Mouse (Mus musculus): ENCODE measurements at regions not wholly inside any gene's neighbourhood (a gene's known extent, or its start where the extent isn't known, plus 50 kb on each side); places are given as distances from the start of the nearest gene placed in this dataset.

DNA sequence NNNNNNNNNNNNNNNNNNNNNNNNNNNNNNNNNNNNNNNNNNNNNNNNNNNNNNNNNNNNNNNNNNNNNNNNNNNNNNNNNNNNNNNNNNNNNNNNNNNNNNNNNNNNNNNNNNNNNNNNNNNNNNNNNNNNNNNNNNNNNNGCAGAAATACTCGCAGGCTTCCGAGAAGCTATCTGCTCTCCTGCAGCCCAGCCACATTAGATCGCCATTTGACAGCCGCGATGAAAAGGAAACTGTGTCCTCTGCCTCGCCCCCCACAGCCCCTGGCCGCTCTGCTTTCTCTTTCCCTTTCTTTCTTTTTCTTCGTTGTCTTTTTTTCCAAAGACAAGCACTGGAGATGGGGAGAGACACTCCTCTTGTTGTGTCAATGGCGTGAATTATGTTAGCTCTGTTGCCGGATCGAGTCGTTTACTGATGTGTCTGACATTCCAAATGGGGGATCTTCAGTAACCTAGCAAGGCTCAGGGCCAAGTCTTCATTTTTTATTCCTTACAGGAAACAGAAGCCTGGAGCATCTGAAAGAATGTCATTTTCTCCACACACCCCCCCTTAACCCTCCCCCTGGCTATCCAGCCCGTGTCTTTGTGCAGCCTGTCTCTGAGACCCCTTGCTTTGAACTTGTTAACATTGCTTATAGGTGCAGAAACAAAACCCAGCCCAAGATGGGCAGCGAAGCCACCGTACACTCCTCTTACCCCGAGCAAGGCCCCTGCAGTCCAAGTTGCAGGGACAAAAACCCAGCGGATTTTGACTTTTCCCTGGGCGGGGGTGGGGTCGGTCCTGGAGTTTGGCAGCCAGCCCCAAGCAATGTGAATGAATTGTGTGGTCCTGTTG, 169.8 kb downstream of the Foxa2 start:
- in situ Hi-C loops (cut with MboI; ENCODE audit: low sequenced_read_pairs in 2 of 2, unreplicated experiment in 2 of 2): no loop called here
- no peak for DNase-seq (ENCODE audit: low read depth, low spot score)
- H3K27ac ChIP-seq (ENCODE audit: insufficient read depth, low read depth, low read length, poor library complexity, severe bottlenecking): no peak overlapping the region
- H3K4me1 ChIP-seq (ENCODE audit: control insufficient read depth in 2 of 2, insufficient read depth in 2 of 2, low read length in 2 of 2, poor library complexity in 1 of 2): no peaks in the 10 kb centered on the region
- H3K4me3 ChIP-seq (ENCODE audit: insufficient read depth in 1 of 2, low read depth in 1 of 2, low read length in 2 of 2, poor library complexity in 1 of 2, severe bottlenecking in 1 of 2): no peak overlapping the region
- no peak for TF ChIP-seq CHD2 (IDR thresholded peaks at IDR 0.05; ENCODE audit: low read depth, low read length)
- TF ChIP-seq HCFC1 (IDR thresholded peaks at IDR 0.05; ENCODE audit: borderline replicate concordance, insufficient read depth, low read length): no peak
- TF ChIP-seq ZC3H11A (IDR thresholded peaks at IDR 0.05; ENCODE audit: borderline replicate concordance, low read depth, low read length): no peak
- no peak for TF ChIP-seq MAFK (IDR thresholded peaks at IDR 0.05; ENCODE audit: insufficient read depth, low read depth, low read length)
- no peak for TF ChIP-seq ZNF384 (IDR thresholded peaks at IDR 0.05; ENCODE audit: low read depth, low read length)
- no peak overlapping the region for H3K9ac ChIP-seq (ENCODE audit: insufficient read depth, low read depth, low read length, poor library complexity, severe bottlenecking)
- no peaks in the 10 kb centered on the region for H3K36me3 ChIP-seq (ENCODE audit: control insufficient read depth, insufficient read depth, low read length, poor library complexity, severe bottlenecking)
- no peaks in the 10 kb centered on the region for H3K9me3 ChIP-seq (ENCODE audit: control insufficient read depth, insufficient read depth, low read depth, low read length)

DNA sequence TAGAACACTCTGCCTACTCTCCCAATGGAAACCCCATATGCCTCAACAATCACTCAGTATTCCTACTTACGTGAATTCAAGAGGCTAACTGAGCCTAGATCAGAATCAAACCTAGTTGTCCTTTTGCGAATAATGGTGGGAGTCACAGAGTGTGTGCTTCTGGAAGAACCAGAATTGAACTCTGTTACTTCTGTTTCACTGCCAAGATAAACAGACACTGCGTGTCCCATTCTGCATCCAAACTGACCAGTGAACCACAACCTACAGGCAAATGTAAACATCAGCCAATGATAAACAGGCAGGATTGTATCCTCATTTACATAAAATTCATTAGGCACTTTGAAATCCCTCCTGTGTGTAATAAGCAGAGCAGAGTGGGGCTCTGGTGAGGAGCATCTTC, 173.8 kb downstream of the Foxa2 start:
- Histone ChIP-seq H3K4me3 (ENCODE audit: insufficient read depth in 1 of 2, low read depth in 1 of 2, low read length in 2 of 2, poor library complexity in 1 of 2, severe bottlenecking in 1 of 2) (no peak overlapping the region), H3K4me1 (ENCODE audit: control insufficient read depth in 2 of 2, insufficient read depth in 2 of 2, low read length in 2 of 2, poor library complexity in 1 of 2) (no peaks in the 10 kb centered on the region), H3K9ac (ENCODE audit: insufficient read depth, low read depth, low read length, poor library complexity, severe bottlenecking) (no peak overlapping the region), H3K27ac (ENCODE audit: insufficient read depth, low read depth, low read length, poor library complexity, severe bottlenecking) (no peak overlapping the region), H3K9me3 (ENCODE audit: control insufficient read depth, insufficient read depth, low read depth, low read length) (no peaks in the 10 kb centered on the region), H3K36me3 (ENCODE audit: control insufficient read depth, insufficient read depth, low read length, poor library complexity, severe bottlenecking) (no peaks in the 10 kb centered on the region)
- in situ Hi-C loops (cut with MboI; ENCODE audit: low sequenced_read_pairs in 2 of 2, unreplicated experiment in 2 of 2): no loop called here
- no peak for TF ChIP-seq HCFC1 (IDR thresholded peaks at IDR 0.05; ENCODE audit: borderline replicate concordance, insufficient read depth, low read length)
- no peak for TF ChIP-seq CHD2 (IDR thresholded peaks at IDR 0.05; ENCODE audit: low read depth, low read length)
- TF ChIP-seq ZNF384 (IDR thresholded peaks at IDR 0.05; ENCODE audit: low read depth, low read length): no peak
- no peak for TF ChIP-seq ZC3H11A (IDR thresholded peaks at IDR 0.05; ENCODE audit: borderline replicate concordance, low read depth, low read length)
- TF ChIP-seq MAFK (IDR thresholded peaks at IDR 0.05; ENCODE audit: insufficient read depth, low read depth, low read length): no peak
- no peak for DNase-seq (ENCODE audit: low read depth, low spot score)

DNA sequence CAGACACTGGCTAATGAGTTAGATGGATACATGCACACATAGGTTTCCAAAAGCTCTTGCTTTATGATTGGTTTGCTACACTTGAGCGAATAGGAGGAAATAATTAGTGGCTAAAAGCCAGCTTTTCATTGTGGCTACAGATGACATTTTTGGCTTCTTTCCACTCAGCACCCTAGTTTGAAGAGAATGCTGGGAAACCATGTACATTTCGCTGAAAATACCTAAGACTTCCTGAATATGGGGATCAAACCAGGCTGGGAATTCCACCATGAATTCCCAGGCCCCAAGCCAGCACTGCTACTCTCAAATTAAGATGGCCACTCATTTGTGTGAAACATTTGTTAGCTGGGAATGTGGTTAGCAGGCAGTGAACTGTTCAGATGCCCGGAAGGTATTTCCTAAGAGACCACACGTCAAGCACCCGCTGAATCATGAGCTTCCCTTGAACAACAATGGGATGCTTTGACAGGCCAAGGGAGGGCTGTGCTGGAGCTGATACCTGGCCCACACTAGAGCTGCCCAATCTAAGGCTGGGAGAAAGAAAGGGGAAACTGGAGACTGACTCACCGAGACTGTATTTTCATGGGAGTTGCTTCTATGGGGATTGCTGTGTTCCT, 195.5 kb downstream of the Foxa2 start:
- TF ChIP-seq ZC3H11A (IDR thresholded peaks at IDR 0.05; ENCODE audit: borderline replicate concordance, low read depth, low read length) (no peak), HCFC1 (IDR thresholded peaks at IDR 0.05; ENCODE audit: borderline replicate concordance, insufficient read depth, low read length) (no peak), ZNF384 (IDR thresholded peaks at IDR 0.05; ENCODE audit: low read depth, low read length) (no peak), CHD2 (IDR thresholded peaks at IDR 0.05; ENCODE audit: low read depth, low read length) (no peak), MAFK (IDR thresholded peaks at IDR 0.05; ENCODE audit: insufficient read depth, low read depth, low read length) (no peak)
- in situ Hi-C loops (cut with MboI; ENCODE audit: low sequenced_read_pairs in 2 of 2, unreplicated experiment in 2 of 2): no loop called here
- Histone ChIP-seq H3K4me3 (ENCODE audit: insufficient read depth in 1 of 2, low read depth in 1 of 2, low read length in 2 of 2, poor library complexity in 1 of 2, severe bottlenecking in 1 of 2) (no peak overlapping the region), H3K36me3 (ENCODE audit: control insufficient read depth, insufficient read depth, low read length, poor library complexity, severe bottlenecking) (no peaks in the 10 kb centered on the region), H3K4me1 (ENCODE audit: control insufficient read depth in 2 of 2, insufficient read depth in 2 of 2, low read length in 2 of 2, poor library complexity in 1 of 2) (no peaks in the 10 kb centered on the region), H3K27ac (ENCODE audit: insufficient read depth, low read depth, low read length, poor library complexity, severe bottlenecking) (no peak overlapping the region), H3K9me3 (ENCODE audit: control insufficient read depth, insufficient read depth, low read depth, low read length) (no peaks in the 10 kb centered on the region), H3K9ac (ENCODE audit: insufficient read depth, low read depth, low read length, poor library complexity, severe bottlenecking) (no peak overlapping the region)
- no peak for DNase-seq (ENCODE audit: low read depth, low spot score)

- Histone ChIP-seq H3K4me3 (ENCODE audit: insufficient read depth in 1 of 2, low read depth in 1 of 2, low read length in 2 of 2, poor library complexity in 1 of 2, severe bottlenecking in 1 of 2) (no peak overlapping the region), H3K9ac (ENCODE audit: insufficient read depth, low read depth, low read length, poor library complexity, severe bottlenecking) (no peak overlapping the region), H3K27ac (ENCODE audit: insufficient read depth, low read depth, low read length, poor library complexity, severe bottlenecking) (no peak overlapping the region), H3K9me3 (ENCODE audit: control insufficient read depth, insufficient read depth, low read depth, low read length) (no peaks in the 10 kb centered on the region), H3K4me1 (ENCODE audit: control insufficient read depth in 2 of 2, insufficient read depth in 2 of 2, low read length in 2 of 2, poor library complexity in 1 of 2) (no peaks in the 10 kb centered on the region), H3K36me3 (ENCODE audit: control insufficient read depth, insufficient read depth, low read length, poor library complexity, severe bottlenecking) (no peaks in the 10 kb centered on the region)
- in situ Hi-C loops (cut with MboI; ENCODE audit: low sequenced_read_pairs in 2 of 2, unreplicated experiment in 2 of 2): no loop called here
- TF ChIP-seq MAFK (IDR thresholded peaks at IDR 0.05; ENCODE audit: insufficient read depth, low read depth, low read length) (no peak), HCFC1 (IDR thresholded peaks at IDR 0.05; ENCODE audit: borderline replicate concordance, insufficient read depth, low read length) (no peak), ZNF384 (IDR thresholded peaks at IDR 0.05; ENCODE audit: low read depth, low read length) (no peak), CHD2 (IDR thresholded peaks at IDR 0.05; ENCODE audit: low read depth, low read length) (no peak), ZC3H11A (IDR thresholded peaks at IDR 0.05; ENCODE audit: borderline replicate concordance, low read depth, low read length) (no peak; the same call in 1 of the 2 replicates)
- DNase-seq (ENCODE audit: low read depth, low spot score): no peak
These were observed 199.6 kb downstream of the Foxa2 start for GRCm38 (mm10) chr2:147846968-147847749.
